Mouse (Mus musculus) lung, postnatal 4 days (tissue): ENCODE results near the gene Prf1.
A peak's percentile ranks its signal among the peaks of the same experiment; 100 is the strongest.

Source experiments
- DNase-seq, 2 experiments: peaks; one replicate each; pipeline ENCODE4 v3.0.0; 2021

The Prf1 gene

DNA sequence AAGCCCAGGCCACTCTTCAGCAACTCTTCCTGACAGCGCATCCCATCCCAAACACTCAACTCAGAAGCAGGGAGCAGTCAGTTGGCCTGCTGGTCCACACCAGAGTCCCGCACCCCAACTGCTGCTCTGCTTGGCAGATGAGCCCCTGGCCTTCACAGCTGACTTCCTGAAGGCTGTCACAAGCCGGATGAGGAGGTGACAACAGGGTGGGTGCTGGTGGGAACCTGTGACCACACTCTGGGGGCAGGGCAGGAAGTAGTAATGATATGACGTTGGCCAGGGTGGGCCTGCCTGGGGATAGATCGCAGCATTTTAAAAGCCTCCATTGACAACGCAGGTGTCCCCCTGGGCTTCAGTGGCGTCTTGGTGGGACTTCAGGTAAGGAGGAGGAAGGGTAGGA, at the start of gene Prf1:
TSS of gene Prf1 (plus strand) at position 357 of the 400 bp plus-strand sequence.
- DNase-seq, result peak in 1 of 2 experiments; percentile 36

DNA sequence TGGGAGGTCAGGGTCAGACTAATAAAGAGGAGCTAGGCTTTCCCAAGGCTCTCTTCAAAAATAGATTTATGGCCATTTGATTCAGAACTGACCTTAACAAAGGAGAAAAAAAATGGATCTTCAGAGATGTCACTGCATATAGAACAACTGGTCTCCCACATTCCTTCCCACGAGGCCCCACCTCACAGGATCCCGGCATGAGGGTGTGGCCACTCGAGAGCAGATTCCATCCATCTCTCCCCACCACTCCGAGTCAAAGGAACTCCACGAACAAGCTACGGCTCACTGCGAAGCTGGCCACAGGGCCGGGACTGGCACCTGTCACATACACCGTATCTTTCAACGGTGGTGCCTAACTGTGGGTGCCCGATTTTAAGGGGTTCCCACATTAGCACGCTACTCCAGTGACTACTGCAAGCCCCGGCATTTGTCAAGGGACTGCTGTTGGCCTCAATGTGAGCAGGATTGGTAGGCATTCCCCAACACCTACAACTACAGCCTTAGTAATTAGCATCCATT, 49.0 kb upstream of the Prf1 start:
- no peak for DNase-seq

DNA sequence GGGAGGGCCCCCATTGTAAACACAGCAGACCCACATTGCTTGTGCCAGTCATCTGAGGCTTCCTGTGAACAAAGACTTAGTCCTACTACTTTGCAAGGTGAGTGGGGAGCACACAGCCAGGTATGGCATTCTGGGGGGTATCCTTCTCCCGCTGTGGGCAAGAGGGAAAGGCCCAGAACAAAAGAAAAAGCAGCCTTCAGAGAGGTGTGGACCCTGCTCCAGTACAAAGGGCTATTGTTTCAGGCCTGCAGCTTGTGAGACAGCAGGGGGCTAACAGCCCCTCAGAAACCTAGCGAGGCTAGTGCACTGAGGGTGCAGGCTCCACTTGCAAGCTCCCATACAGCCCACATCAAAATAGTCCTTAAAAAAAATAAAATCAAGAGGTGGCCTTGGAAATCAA, 47.7 kb upstream of the Prf1 start:
- DNase-seq, result no peak

DNA sequence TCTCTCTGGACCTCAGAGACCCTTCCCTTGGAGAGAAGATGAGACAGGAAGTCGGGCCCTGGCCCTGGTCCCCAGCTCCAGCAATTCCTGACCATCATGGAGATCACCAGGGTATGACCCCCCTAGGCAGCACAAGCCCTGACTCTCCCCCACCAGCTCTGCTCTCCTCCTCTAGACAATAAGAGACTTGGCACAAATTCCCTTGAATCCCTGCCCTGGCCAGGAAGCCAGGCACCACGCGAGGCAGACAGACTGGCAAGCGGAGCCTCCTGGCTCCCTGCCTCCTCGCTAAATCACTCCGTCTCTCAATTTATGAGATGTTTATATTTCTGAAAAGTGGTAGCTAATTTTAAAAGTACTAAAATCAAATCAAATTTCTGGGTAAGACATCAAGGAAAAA, 42.9 kb upstream of the Prf1 start:
- DNase-seq, result peak; percentile 54 to 72

DNA sequence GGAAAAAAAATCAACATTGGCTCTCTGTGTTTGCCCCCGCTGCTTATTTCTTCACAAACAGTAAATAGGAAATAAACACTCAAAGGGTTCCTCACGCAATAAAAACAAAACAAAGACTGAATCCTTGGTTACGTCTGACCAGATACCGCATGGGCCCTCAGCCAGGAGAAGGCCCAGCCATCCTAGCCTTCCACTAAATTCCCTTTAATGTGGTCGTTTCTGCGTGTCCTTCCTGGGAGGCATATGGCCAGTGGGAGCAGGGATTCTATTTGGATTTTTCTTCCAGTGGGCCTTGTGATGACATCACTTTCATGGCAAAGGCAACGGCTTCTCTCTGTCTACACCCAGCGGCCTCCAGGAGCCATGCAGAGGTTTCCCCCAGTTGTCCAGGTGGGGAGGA, 42.4 kb upstream of the Prf1 start:
- DNase-seq, result peak; percentile 29 to 52

DNA sequence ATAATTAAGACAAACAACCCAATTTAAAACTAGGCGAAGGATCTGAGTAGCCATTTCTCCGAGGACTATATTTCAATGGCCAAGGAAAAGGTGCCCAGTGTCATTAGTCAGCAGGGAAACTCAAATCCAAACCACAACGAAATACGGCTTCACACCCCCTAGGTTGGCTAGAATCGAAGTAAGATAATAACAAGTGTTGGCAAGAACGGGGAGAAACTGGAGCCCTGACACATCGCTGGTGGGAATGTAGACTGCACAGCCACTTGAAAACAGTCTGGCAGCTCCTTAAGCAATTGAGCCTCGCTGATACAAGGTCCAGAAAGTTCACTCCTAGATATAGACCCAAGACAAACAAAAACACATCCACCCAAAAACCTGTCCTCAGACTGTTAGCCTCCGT, 41.0 kb upstream of the Prf1 start:
- no peak for DNase-seq

DNA sequence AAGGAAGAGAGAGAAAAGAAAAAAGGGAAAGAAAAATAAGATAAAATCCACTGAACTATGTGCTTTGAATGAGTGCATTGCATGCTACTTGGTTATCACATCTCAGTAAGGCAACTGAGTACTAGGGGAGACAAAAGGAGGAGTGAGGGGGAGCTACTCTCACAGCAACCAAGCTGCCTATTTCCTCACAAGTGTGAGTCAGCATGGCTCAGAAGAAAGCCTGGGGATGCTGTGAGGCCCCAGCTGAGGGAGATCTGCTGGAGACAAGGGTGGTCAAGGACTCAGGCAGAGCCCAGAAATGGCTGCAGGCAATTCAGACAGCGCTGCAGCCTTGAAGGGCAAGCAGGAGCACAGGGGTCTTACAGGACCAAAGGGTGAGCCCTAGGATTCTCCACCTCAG, 39.5 kb upstream of the Prf1 start:
- DNase-seq, result no peak

DNA sequence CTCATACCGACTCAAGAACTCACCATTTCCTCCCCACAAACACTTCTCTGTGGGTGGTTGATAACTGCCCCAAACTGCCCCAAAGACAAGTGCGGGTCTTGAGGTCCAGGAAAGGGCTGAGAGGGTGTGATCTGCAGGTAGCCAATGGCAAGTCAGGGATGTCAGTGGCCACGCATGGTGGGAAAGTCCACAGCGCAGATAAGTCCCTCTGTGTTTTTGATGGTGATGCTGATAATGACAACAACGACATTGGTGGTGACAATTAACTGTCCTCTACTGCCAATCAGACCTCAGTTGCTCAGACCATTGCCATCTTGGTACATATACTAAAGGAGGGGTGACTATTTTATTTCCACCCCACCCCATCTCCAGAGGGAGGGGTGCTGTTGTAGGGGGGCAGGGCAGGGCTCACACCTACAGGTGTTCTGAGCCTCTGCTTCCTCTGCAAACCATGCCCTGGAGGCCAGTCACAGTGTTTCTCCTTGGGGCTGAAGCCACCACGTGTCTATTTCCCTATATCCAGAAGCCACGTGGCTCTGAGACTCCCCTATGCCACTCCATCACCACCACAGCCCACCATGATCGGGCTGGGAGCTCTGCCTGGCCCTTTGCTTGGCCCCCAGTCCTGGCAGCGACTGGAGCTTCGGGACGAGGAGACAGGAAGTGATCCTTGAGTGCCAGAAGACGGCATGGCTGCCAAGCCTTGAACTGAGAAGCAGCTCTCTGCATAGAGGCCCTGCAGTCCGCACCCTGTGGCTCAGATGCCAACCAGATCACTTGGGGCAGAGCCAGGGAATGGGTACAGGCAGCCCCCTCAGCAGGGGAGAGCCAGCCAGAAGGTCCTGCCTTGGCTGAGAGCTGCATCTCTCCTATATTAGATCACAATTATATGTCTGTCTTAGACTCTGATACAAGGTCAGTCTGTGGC, 36.1 kb upstream of the Prf1 start:
- DNase-seq, result peak; percentile 15 to 52

DNA sequence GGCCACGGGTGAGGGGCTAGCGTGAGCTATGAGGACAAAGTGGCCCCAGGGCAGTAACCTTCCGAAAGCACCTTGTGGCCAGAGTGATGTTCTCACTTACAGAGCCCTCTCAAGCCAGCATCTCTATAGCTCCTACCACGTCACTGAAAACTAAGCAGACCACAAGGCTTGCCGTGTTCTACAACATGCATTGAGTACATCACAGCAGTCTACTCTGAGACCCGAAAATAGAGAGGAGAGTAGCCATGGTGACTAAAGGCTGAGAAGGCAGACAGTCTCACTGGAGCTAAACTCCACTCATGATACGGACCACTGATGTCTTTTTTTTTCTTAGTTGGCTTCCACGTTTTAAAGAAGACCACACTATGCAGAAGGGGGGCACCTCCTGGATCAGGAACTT, 34.0 kb upstream of the Prf1 start:
- DNase-seq, result no peak

DNA sequence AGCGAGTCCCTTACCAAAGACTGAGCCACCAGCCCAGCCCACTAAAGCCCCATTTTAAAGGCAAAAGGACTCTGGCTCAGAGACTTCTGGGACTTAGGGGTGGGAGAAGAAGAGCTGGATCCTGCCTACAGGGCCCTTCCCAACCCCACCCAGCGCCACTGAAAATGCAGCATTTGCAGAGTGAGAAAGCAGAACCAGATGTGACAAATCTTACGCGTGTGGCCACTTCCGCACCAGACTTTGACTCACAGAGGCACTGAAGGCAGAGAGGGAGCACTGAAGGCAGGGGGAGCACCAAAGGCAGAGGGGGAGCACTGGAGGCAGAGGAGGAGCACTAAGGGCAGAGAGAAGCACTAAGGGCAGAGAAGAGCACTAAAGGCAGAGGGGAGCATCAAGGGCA, 30.3 kb upstream of the Prf1 start:
- DNase-seq, result no peak

DNA sequence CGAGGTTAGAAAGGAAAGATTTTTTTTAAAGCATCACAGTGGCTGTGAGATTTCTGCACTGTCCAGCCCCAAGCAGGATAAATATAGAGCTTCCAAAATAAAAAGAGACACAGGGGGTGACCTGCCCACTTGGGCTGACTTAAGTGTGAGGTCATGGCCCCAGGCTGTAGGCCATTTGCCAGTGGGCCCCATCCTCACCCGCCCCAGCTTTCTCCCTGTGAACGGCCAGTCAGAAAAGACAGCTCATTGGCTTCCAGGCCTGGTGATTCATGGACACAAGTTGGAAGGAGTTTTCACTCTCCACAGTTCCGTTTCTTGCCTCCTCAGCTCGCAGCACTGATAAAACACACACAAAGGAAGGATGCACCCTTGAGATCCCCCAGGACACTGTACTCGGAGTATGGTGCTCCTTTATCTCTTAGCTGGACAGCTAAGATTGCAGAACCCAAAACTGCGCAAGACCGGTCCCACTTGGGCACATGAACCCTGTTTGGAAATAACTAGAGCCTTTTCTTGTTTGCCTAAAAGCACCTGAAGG, 25.5 kb upstream of the Prf1 start:
- peak in 1 of 2 experiments; percentile 30 for DNase-seq

DNA sequence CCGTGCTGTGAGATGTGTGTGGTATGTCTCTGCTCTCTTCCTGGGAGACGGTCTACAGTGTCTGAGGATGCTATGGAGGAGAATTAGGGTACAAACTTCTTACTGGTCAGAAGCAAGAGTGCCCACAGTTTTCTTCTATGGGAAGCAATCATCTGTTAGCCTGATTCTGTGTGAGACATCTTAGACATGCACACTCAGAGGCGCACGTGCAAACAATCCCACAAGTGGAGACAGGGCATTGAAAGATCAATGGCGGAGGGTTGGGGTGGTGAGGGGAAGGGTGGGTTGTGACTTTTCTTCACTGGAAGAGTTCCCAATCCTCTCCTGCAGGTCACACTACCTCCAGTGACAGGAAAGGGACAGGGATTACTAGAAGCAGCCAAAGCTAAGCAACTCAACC, 25.0 kb upstream of the Prf1 start:
- DNase-seq, result no peak

DNA sequence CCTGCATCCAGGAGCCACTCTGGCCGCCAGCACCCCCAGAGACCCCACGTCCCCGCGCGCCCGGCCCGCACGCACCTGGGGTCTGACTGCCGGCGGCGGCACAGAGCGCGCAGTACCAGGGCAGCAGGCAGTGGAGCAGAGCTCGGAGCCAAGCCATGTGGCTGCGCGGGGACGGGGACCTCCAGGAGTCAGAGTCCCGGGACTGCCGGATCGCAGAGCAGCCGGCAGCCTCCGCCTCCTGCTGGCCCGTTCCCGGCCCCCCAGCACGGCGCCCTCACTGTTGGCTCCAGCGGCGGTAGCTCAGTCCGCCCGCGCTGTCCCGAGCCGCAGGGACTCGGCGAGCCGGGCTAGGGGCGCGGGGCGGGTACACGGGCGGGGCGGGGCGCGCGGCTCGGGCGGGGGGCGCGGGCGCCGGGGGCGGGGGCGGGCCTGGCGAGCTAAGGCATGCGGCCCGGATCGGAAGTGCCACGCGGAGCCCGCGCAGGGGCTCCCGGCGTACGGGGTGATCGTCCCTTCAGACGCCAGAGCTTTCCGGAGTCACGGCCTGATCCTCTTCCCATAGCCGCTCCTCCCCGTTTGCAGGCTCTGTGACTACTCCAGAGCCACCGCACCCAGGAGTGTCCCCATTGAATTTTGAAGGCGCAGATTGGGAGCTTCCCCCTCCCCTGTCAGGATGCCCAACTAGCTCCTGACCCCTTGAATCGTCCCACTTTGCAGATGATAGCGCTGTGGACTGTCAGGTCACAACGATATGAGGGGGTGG, 24.4 kb upstream of the Prf1 start, which contains the start of gene Adamts14:
TSS of gene Adamts14 (minus strand) at position 358 of the 763 bp plus-strand sequence.
- DNase-seq, result peak; percentile 44 to 67

DNA sequence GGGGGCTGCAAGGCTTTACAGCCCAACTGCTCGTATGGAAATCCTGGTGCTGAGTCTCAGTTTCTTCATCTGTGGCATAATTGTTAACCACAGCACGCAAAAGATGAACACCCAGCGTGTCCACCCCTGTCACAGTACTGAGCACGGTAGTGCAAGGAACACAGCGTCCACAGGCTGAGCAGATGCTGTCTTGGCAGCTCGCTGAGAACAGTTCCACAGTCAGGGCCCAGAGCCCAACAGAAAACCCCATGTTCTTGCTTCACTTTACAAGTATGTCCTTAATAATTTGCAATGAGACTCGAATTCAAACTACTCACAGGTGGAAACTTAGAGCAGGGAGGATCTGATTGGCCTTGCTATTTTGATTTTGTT, 23.8 kb upstream of the Prf1 start:
- DNase-seq, result peak; percentile 12 to 38

DNA sequence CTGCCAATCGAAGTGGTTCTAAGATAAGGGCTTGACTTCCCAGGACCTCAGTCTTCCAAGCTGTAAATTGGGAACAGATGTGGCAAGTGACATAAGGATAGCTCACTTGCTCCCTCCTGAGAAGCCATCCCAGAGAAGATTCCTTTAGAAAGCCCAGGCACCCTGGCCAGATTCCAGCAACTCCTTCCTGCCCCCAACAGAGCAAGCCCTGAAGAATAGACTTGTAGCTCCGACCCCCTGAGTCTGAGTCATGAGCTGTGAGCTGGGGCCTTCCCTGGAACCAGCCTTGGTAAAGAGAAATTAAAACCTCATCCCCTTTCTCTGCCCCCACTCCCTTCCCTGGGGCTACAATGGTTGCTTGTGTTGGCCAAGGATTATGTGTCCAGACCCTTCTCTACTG, 23.1 kb upstream of the Prf1 start:
- DNase-seq, result no peak

DNA sequence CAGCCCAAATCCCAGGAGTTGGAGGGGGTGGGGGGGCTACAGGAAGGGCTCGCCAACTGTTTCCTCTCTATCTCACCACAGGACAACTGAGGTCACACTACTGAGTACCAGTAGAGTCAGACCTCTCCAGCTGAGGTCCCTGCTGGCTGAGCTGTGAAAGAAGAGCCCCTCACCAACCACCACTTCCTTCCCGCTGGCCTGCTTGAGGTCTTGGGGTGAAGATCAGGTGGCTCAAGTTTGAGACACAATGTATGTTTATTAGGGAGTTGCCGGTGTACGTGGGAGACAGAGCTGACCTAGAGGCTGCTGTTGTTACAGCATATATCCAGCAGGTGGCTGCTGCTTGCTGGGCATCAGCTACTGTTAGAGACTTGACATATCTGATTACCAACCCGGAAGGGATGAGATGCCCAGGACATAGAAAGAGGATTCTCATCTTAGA, 21.9 kb upstream of the Prf1 start:
- peak in 1 of 2 experiments; percentile 40 for DNase-seq

DNA sequence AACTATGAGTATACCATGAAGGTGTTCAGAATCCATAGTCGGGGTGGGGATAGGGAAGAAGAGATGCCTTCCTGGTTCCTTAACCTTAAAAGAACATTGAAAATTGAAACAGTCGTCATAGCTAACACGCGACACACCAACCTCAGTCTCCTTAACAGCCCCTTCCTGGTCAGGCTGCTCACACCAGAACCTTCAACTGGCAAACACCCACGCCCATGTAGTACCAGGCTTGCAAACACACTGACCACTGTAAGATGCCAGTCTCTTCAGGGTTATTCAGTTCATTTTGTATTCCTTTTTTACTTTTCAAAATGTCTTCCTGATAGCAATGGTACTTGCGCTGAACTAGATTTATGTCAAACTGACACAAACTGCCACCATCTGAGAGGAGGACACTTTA, 20.6 kb upstream of the Prf1 start:
- no peak for DNase-seq

DNA sequence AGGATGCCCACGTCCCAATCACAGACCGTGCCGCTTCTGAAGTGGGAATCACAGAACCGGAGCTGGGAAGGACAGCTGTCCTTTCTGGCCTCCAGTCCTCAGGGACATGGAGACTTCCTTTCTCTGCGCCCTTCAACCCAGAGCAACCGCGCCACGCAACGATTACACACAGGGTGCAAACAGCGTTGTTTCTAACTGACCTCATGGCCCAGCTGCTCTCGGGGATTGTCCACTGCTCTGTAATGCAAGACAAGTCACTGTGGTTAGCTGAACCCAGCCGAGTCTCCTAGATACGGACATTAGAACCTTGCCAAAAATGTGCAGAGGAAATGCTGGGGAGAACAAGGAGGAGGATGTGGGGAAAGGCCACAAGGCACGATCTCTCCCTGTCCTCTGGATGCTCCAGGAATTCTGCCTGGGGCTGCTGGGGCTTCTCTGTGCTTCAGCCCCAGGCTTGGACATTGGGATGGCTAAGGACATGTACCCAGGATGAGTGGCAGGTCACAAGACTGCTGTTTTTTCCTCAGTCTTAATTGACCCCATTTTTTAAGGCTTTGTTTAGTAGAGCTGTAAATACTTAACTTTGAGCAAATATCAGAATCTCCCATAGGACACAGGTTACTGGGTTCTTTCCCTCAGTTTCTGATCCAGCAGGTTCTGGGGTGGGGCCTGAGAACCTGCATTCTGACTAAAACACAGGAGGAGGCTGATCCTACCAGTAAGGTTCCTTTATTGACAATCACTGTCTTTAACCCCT, 19.5 kb upstream of the Prf1 start:
- peak; percentile 54 to 80 for DNase-seq

DNA sequence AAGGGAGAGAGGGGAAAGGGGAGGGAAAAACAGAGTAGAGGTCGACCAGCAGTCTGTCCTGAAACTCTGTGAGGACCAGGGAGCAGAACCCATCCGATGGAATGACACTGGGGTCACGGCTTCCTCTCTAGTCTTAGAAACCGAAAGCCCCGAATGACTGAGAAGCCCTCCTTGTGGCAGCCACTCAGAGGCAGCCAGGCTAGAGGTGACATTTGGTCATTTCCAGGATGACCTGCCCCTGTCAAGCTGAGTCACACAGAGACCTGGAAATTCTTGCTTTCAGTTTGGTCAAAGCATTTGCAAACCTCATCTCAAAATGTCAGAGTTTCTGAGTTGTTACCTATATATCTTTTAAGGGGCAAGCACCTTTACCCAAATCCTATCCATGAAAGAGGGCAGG, 16.5 kb upstream of the Prf1 start:
- no peak for DNase-seq

DNA sequence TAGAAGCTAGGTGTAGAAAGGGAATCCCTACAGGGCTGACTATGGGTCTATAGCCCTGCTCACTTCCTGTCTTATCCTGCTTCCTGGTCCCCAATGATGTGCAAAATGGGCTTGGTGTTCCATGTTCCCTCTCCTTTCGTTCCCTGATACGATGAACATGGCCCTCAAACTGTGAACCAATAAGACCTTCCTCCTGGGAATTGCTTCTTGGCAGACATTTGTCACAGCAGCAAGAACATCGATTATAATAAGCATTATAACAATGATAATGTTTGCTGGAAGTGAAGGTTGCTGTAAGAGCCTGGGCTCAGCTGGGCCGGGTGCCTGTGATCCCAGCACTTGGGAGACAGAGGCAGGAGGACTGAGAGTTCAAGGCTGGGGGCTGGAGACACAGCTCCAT, 13.3 kb upstream of the Prf1 start:
- DNase-seq, result no peak

DNA sequence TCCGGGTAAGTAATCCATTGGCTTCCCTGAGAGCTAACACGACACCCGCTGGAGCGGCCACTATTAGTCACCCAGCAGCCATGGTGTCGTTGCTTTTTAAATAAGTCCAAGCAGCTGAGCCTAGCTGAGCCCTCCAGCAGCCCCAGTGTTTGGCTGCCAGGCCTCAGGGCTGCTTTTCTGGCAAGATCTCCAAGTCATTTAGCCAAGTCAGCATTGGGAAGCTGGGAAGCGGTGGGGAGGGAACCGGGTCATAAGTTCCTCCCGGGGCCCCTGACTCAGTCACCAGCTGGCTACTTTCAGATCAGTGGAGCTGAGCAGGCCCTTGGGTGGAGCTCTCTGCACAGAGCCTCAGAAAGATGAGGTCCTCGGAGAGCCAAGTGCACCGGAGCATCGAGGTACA, 12.4 kb upstream of the Prf1 start:
- DNase-seq, result peak; percentile 55 to 86

DNA sequence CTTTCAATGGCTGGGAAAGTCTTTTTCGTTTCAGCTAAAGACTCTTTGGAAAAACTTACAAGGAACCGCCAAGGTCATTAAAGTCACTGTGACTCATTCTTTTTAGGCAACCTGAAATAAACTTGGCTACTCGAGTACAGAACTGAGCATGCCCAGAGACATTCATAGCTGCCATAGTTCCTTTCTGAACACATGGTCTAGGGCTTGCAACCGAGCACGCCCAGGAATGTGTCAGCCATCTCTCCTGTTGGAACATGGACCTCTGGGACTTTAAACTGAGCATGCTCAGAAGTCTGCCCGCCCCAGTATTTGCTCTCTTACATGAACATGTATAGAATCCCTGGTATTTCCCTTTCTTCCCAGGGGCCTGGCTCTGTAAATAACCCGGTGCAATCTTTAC, 11.4 kb upstream of the Prf1 start:
- peak in 1 of 2 experiments; percentile 48 for DNase-seq

DNA sequence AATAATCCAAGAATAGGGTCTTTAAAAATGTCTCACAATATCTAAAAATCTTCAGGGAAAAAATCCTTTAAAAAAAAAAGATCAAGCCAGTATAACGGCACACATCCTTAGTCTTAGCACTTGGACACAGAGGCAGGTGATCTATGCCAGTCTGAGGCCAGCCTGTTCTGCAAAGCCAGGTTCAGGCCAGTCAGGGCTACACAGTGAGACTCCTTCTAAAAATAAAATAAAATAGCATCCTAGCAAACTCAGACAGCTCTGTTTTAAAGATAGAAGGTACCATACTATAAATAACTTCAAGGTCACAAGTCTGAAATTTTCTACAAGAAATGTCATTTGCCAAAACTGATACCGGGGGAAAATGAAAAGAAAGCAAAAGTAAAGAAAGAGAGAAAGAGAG, 7.6 kb upstream of the Prf1 start:
- DNase-seq, result no peak
